Mouse (Mus musculus): Measurements from ENCODE around the gene Wnt4.
A peak's percentile ranks its signal among the peaks of the same experiment; 100 is the strongest.

Wnt4 gene

GRCm38 (mm10) chr4:137281273-137281672, 4.0 kb downstream of the Wnt4 start:
- DNase-seq, result no peak

DNA sequence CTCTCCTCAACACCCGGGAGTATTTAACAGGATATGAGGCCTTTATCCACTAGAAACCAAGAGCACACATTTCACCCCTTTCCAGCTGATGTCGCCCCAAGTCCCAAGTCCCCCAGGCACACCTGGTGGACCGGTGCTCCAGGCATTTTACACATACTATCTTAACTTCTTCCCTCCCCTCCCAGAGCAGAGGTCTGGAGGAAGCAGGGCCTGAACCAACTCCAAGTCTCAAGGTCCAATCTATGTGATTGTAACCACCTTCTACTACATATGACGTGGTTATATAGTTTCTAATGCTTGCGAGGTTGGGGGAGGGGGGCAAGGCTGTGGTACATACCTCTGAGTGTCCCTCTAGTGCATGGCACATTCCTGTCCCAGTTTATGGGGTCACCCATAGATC, 4.8 kb downstream of the Wnt4 start:
- DNase-seq, result no peak

DNA sequence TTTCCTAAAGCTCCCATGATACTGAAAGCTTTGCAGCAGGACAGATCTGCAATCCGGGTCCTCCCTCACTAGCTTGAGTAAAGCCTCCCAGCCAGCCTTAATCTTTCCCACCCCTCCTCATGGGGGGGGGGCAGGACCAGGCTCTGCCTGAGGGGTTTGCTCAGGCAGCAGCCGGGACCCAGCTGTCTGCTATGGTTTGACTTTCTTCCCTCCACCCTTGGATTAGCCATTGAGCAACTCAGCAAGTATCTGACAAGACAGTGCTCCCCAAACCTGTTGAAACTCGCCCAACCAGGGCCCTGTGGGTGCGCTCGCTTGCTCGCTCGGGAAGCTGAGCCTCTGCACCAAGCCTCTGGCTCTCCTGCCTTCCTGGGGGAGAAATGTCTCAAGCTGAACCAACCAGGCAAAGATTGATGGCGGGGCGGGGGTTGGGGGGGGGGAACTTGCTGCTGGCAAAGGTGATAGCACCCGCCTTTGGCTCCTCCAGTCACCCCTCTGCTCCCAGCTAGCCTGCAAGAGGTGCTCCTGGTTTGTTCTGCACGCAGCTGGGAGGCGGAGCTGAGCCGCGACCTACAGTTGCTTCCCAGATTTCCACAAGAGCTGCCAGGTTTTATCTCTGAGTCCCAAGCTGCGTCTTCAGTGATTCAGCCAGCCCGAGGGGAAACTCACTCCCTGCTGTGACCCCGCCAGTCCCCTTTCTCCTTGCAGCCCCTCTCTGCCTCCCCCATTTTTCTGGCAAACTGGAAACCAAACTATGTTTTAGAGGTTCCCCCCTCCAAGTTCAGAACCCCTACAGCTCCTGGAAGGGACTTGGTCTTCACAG, 5.5 kb downstream of the Wnt4 start:
- no peak for DNase-seq

DNA sequence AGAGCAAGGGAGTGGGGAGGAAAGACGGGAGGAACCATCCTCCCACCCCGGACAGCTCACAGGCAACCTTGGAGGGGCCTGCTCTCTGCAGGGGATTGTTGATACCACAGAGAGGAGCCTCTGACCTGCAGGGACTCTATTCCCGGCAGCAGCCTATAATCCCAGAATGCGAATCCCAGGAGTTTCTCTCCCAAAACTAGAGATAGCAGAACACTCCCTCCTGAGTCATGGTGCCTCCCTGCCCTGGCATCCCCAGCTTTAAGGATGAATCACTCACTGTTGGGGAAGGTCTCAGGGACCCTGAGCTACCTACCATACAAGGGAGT, 6.1 kb downstream of the Wnt4 start:
- DNase-seq, result no peak

DNA sequence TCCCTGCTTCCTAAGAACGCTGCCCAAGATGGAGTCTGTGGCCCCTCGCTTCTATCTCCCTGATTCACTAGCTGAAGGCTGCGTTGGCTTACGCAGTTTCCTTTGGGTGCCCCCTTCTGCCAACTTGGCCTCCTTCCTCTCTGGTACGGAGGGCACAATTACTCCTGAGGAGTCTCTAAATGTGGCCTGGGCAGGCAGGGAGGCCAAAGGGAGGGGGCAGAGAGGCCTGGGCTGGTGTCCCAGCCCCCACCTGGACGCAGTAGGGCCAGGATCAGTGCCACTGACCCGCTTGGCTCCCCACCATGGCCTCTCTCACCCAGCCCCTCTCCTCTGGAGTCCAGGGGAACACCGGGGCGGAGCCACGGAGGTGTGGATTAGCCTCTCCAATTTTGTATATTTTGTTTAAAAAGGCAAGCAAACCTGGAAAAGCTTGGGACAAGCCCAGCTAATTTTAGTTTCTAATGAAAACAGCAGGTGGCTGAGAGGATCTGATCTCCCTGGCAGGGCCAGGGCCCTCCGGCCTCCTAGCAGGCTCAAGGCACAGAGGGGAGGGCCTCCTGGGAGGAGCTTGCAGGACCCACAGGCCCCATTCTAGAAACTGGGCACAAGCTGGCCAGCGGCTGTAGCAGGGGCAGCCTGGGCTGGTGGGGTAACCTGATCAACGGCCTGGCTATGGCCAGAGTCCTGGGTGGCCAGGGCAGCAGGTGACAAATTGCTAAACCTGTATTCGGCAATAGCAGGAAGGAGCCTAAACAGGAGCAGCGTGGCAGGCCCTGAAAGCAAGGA, 8.8 kb downstream of the Wnt4 start:
- DNase-seq, result no peak

DNA sequence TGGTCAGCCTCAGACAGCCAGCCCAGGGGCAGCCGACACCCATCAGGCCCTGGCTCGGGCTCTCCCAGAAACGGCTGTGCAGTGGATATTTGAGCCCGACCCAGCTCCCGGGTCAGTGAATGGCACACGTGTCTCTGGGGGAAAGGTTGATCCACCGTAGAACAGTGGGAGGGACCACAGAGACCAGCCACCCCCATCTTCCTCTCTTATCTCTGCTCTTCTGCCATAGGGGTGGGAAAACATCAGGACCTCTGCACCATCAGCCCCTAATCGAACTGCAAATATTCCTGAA, 9.3 kb downstream of the Wnt4 start:
- DNase-seq, result no peak

- no peak for DNase-seq
Observed at GRCm38 (mm10) chr4:137287206-137287605, 9.9 kb downstream of the Wnt4 start.

DNA sequence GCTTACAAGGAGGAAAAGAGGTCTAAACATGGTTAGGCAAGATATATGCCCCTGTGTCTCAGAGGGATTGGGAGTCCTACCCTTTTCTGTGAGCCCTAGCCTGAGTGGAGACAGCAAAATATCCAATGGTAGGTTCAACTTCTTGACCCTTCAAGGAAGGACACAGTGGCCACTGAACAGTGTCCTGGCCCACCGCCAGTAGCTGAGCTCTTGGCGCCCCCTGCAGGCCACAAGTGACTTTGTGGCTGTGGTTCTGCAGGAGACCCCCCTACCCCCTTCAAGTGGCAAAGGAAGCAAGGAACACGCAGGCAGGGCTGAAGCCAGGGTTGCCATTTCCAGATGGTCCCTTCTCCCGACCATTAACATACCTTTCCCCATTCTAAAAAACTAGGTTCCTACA, 10.5 kb downstream of the Wnt4 start:
- DNase-seq, result peak; percentile 35 to 52

DNA sequence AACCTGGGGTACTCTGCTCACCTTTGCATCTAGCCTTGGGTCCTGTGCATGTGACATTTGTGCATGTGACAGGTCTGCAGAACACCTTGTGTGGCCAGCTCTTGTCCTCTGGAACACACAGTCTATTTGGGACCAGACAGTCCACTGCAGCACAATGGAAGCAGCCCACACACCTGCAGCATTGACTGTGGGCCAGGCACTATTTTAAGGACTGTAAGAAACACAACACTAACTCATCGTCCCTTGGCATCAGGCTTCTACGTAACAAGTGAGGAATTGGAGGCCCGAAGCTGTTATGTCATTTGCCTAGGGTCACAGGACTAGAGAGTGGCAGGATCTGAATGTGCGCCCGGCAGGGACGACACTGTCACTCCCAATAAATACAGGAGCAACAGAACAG, 12.4 kb downstream of the Wnt4 start:
- DNase-seq, result no peak

DNA sequence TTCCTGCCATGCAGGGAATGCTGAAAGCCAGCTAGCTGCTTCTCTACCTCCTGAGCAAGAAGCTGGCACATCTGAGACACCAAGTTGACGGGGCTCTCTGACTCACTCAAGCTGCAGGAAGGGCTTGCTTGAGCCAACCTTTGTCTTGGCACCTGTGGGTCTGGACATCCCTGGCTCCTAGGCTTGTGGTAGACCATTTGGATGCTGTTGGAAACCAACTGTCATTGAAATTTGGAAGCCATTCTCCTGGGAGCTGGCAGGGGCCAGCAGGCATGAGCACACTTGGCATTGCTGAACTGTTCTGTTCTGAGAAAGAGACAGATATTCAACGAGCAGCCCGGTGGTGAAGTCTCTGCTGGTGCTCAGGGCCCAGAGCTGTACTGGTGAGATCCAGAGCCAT, 13.0 kb downstream of the Wnt4 start:
- DNase-seq, result no peak

GRCm38 (mm10) chr4:137292625-137293024, 15.3 kb downstream of the Wnt4 start:
- no peak for DNase-seq

DNA sequence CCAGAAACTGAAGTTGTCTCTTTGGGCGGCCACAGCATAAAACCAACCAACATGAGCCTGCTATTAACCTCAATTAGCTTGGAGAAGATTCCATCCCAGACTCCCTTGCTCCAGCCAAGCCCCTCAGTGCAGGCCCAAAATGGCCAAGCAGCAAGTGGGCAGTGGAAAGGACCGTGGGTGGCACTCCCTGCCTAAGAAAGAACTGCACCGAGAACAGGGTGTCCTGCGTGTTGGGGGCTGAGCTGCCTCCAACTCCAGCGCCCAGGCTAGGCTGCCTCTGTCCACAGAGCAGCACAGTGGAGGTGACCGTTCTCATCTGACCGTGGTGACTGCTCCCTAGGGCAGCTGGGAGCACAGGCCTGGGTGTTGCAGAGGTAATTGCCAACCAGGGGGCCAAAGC, 16.7 kb downstream of the Wnt4 start:
- no peak for DNase-seq

- DNase-seq, result no peak
Observed at GRCm38 (mm10) chr4:137294474-137294873, 17.2 kb downstream of the Wnt4 start.

GRCm38 (mm10) chr4:137294951-137295350, 17.7 kb downstream of the Wnt4 start:
- DNase-seq, result no peak

DNA sequence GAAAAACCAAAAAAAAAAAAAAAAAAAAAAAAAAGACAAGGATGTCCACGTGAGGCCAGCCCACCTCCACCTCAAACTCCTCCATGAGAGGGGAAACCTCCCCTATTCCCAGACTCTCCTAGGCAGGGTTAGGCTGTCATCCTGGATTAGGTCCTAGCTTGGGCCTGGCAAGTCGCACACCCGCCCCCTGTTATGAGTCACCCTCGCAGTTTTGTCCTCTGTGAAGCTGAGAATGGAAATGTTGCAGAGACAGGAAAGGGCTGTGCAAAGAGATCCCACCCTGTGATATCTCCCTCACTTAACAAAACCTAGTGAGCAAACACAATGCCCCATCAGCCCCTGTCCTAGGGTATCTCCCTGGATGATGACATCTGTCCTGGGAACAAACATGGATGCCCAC, 20.3 kb downstream of the Wnt4 start:
- no peak for DNase-seq

DNA sequence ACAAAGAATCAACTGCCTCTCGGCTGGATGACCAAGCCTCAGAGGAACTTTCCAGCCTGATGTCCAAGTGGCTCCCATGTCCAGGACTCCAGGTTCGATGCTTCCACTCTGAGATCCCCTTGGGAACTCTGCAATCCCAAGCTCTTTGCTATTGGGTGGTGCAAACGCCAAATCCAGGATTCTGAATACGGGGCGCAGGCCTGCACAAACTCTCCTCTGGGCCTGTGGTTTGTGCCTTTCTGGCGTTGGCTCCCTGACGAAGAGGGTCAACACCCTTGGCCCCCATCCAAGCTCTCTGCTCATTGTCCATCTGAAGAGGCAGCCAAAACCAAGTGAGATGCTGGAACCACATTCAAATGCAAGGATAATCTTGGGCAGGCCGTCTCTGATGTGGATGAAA, 21.1 kb downstream of the Wnt4 start:
- no peak for DNase-seq

GRCm38 (mm10) chr4:137300227-137300626, 22.9 kb downstream of the Wnt4 start:
- no peak for DNase-seq

DNA sequence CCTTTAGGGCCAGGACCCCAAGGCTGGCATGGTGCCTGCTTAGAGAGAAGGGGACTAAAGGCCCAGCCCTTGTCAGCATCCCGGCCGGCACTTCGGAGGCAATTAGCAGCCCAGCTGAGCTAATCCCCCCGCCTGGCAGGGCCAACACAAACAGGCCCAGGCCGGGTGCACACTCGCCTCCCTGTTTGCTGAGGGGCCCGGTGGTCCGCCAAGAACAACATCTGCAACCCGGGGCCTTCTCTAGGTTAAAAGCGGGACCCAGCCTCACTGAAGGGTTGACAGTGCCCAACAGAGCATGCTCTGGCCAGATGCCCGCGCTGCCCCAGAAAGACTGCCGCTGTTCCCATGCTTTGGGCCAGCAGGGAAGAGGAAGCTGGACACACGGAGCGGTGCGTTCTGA, 24.3 kb downstream of the Wnt4 start:
- DNase-seq, result no peak

DNA sequence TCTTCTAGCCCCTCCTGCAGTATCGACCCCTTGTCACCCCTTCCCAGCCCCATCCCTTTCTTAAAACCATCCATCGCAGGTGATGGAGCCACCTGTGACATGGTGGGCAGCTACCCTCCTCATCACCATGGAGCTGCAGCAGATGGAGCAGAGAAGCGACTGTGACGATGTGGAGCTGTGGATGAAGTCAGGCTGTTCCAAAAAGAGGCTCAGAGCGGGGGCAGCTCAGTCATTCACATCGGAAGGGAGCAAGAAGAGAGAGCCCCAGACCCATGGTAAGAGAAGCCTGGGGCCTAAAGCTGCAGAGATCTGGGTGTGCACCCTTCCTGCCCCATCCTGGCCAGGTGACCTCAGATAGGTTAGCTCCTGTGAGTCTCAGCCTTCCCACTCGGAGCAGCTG, 26.8 kb downstream of the Wnt4 start:
- DNase-seq, result no peak

- DNase-seq, result no peak
Observed at GRCm38 (mm10) chr4:137305066-137305465, 27.8 kb downstream of the Wnt4 start.

- DNase-seq, result no peak
Observed at GRCm38 (mm10) chr4:137305831-137306576, 28.7 kb downstream of the Wnt4 start.

- no peak for DNase-seq
Observed at GRCm38 (mm10) chr4:137306577-137306888, 29.2 kb downstream of the Wnt4 start.

DNA sequence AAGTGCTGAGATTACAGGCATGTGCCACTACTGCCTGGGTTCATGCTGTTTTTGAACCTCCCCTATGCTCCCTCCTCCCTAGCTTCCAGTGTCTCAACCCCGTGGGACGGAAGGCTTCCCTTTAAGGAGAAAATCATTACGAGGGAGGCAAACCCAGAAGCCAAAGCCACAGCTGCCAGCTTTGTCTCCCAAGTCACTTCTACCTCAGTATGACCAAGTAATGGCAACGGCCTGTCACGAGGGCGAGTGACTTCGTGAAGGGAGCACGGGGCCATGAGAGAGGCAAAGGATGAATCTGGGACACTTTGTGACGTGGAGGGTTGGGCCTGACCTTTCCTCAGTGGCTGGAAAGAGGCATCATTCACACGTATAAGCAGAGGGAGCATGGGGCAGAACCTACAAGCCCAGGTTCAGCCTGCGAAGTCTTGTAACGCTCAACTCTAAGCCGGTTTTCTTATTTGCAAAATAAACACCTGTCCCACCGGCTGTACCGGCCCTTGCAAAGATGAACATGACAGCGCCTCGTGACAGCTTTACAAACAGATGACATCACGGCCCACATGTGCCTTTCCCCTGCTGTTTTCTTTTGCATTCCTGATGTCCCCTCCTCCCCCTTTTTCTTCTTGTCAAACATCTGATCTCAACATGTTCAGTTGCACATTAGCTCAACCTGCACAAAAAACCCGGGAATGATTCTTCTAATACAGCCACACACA, 29.9 kb downstream of the Wnt4 start:
- no peak for DNase-seq

DNA sequence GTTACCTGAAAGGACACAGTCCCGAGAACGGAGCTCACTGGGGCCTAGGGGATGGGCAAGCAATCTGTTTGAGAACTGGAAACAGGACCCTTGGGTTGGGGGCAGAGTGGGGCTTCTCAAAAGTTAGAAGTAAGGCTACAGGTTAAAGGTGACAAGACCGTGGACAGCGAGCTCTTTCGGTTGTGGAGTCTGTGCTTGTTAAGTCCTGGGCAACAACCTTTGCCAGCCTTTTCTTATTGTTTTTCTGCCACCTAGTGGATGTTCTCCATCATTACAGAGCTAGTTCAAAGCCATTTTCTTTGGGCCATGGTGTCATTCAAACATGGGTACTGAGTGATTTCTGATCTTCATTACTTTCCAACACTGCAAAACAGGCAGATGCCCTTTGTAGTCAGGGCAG, 31.1 kb downstream of the Wnt4 start:
- DNase-seq, result no peak

All from lung, adult 18-20 months (tissue).